Mouse (Mus musculus): Measurements from ENCODE around the gene Gm9195.

Gm9195 gene

GRCm38 (mm10) chr14:72440929-72441328 is 50.7 kb downstream of the Gm9195 start:
- DNase-seq, result no peak

- no peak for DNase-seq
These were observed 51.2 kb downstream of the Gm9195 start for GRCm38 (mm10) chr14:72440436-72440835.

GRCm38 (mm10) chr14:72438976-72439375 is 52.7 kb downstream of the Gm9195 start:
- no peak for DNase-seq

GRCm38 (mm10) chr14:72389696-72390095 is 101.9 kb downstream of the Gm9195 start:
- DNase-seq, result peak; percentile 4

GRCm38 (mm10) chr14:72389288-72389687 is 102.3 kb downstream of the Gm9195 start:
- DNase-seq, result no peak

GRCm38 (mm10) chr14:72377224-72377623 is 114.4 kb downstream of the Gm9195 start:
- no peak for DNase-seq

Measured in cerebellum, adult 8-10 months (tissue).